Mouse (Mus musculus) kidney, postnatal 36 days (tissue): ENCODE data around the gene Nxph3.

ENCODE experiments used
- DNase-seq, 2 experiments: peaks; one replicate each; pipeline ENCODE4 v3.0.0; 2021 to 2022; ENCODE audit warnings: mixed read lengths in 2 of 2

Nxph3 gene

GRCm38 (mm10) chr11:95514298-95514861 is at the start of gene Nxph3:
TSS of gene Nxph3 (minus strand) at chr11:95514570.
- DNase-seq, result peak; percentile 54 to 83

GRCm38 (mm10) chr11:95563849-95564248 is 49.5 kb upstream of the Nxph3 start:
- DNase-seq, result no peak

GRCm38 (mm10) chr11:95560773-95561172 is 46.4 kb upstream of the Nxph3 start:
- DNase-seq, result peak; percentile 51 to 61

DNA sequence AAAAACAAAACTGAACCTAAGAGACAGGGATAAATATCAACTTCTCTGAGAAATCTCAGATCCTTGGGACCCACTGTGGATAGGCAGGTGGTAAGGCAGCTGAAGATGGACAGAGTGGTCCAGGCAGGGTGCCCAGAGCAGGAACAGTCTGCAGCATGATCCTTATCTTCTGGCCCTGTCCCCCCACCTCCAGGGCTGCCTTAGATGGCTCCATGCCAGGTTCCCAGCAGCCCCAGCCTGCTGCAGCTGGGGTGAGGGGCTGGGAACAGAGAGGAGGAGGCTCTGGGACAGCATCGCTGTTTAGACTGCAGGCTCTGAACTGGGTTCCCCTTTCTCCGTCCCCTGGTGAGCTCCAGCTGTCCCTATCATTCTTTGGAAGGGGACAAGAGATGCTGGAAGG is 45.4 kb upstream of the Nxph3 start:
- DNase-seq, result no peak

DNA sequence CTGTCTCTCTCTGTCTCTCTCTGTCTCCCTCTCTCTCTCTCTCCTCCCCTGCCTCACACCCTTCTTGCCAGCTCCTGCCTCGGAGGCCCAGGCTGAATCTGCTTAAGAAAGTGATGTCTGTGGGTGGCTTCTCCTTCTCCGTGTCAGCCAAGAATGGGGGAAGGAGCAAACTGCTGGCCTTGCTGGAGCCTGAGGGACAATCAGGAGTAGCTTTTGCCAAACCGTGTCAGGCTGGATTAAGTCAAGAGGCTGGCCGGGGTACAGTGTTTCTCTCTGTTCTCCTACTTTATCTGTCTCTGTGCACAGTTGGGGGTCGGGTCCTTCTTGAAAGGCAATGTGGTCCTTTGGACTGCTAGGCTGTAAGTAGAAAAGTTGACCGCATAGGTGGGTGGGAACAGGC is 43.3 kb upstream of the Nxph3 start:
- DNase-seq, result no peak

DNA sequence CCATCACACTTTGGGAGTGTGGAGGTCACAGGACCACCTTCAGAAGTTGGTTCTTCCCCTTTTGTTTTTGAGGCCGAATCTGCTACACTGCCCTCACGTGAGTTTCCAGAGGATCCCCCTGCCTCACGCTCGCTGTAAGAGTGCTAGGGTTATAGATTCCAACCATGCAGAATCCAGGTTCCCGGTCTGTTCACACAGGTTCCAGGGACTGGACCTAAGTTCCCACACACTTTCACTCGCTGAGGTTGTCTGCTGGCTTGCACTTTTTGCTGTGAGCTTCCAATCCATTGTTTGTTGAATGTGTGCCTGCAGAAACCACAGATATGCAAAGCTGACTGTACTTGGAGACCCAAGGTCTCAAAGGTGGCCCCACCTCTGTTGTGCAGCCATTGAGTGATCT is 42.7 kb upstream of the Nxph3 start:
- DNase-seq, result no peak

DNA sequence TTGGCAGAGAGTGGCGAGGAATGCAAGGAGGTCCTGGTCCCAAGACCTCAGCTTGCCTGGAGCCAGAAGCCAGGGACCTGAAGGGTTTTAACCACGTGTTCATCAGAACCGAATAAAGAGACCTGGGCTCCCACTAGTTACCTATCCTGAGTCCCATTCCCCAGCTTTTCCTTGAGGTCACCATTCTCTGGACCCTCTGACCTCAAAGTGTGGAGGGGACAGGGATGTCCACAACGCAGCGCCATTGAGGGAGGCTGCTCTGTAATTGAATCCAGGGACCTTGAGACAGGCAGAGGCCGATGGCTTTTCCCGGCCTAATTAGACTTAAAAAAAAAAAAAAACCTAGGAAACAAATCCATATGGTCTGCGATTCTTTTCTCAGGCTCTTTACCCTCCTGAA is 40.9 kb upstream of the Nxph3 start:
- no peak for DNase-seq

GRCm38 (mm10) chr11:95550301-95551021 is 36.1 kb upstream of the Nxph3 start:
- DNase-seq, result no peak

DNA sequence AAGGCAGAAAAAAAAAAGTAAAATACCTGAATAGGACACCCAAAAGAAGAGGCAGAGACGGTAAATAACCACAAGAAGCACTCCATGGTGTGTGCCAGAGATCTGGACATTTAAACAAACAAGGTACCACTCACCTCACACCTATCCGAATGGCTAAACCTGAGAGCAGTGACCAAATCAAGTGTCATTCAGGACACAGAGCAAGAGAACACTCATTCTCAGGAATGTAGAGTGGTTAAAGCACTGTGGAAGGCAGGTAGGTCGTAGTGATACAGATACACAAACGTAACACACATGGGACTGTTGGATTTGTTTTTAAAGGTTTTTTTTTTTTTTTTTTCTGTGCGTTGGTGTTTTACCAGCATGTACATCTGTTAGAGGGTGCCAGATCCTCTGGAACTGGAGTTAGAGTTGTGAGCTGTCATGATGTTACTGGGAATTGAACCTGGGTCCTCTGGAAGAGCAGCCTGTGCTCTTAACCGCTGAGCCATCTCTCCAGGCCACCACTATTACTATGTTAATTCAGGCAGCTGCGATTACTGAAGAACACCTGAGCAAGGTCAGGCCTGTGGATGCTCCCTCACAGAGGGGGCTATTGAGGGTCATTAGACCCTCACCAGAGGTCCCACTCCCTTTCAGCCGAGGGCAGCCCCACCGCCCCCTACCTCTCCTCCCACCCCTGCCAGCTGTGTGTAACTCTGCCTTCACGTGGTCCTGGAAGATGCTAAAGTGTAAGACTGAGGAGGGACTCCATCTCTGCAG is 31.8 kb upstream of the Nxph3 start:
- DNase-seq, result no peak

DNA sequence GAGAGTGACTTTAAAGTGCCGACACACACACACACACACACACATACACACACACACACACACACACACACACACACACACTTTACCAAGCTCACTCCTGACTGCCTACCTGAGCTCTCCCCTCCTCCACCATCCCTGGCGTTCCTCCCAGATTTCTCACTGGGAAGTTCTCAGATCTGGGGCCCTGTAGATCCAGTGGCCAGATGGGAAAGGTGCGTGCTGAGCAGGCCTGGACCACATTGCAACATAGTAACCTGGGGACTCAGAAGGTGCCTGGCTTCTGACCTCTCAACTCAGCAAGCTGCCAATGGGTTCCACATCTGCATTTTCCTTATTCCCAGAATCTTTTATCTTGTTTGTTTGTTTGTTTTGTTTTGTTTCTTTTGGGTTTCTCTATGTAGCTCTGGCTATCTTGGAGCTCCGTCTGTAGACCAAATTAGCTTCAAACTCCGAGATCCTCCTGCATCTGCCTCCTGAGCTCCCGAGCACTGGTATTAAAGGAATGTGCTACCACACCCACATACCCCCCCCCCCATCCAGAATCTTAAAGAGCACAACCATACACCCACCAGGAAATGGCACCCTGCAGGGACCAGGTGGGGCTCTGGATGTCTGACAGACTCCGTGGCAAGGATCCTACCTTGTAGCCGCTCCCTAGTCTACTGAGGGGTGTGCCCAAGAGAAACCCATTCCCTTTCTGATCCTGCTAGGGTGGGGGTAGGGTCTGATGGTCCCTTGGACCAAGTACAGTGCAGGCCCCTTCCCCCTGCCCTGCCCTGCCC is 30.4 kb upstream of the Nxph3 start:
- peak in 1 of 2 experiments; percentile 24 for DNase-seq

DNA sequence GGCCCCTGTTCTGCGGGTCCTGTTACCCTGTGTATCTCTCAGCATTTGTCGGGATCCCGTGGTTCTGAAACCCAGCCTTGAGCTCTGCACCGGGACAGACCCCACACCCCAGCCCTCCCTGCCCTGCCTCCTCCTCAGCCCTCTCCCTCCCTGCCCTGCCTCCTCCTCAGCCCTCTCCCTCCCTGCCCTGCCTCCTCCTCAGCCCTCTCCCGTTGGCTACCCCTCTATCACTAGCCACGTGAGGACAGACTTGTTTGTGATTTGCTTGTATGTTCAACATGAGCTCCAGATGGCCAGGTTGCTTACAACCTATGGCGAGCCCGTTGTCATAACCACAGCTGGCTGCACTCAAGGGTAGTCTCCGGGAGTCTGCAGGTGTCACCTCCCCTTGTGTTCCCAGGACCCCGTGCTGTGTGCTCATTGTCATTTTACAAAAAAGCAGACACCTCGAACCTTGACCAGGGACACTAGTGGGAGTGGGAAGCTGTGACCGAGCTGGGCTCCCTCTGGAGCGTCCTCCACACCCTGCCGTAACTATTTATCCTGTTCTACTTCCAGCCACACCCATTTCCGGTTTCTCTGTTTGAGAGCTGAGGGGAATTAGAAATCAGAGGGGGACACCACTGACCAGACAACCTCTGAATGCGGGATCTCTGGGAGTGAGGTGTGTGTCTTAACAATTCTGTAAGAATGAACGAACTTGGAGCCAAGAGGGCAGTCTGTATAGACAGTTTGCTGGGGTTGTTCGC is 26.4 kb upstream of the Nxph3 start:
- DNase-seq, result no peak

- DNase-seq, result peak; percentile 60 to 69
These were observed 24.2 kb upstream of the Nxph3 start for GRCm38 (mm10) chr11:95538378-95539104.

GRCm38 (mm10) chr11:95533484-95534160 is 19.3 kb upstream of the Nxph3 start:
- peak; percentile 82 to 95 for DNase-seq

DNA sequence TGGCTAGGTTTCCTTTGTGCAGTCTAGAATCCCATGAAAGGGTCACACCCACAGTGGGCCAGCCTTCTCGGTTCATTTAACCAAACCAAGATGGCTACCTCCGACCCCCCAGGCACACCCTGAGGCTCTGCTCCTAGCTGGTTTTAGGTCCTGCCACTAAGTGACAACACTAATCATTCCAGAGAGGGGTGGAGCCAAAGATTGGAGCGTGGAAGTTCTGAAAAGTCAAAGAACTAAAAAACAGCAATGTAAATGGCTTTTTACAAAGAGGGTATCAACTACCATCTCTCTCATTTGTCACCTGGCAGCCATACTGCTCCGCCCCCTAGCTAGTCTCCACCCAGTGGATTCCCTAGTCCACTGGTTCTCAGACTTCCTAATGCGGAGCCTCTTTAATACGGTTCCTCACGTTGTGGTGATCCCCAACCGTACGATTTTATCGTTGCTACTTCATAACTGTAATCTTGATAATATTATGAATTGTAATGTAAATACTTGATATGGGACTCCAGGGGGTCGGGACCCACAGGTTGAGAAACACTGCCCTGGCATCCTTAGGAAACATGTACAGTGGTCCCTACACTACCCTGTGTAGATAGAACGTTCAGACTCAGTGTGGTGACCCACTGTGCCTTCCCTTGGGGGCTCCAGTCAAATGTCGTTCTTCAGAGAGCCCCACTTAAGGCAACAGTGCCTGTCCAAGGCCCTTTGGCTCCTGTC is 18.1 kb upstream of the Nxph3 start:
- no peak for DNase-seq

GRCm38 (mm10) chr11:95528231-95528630 is 13.9 kb upstream of the Nxph3 start:
- DNase-seq, result no peak

DNA sequence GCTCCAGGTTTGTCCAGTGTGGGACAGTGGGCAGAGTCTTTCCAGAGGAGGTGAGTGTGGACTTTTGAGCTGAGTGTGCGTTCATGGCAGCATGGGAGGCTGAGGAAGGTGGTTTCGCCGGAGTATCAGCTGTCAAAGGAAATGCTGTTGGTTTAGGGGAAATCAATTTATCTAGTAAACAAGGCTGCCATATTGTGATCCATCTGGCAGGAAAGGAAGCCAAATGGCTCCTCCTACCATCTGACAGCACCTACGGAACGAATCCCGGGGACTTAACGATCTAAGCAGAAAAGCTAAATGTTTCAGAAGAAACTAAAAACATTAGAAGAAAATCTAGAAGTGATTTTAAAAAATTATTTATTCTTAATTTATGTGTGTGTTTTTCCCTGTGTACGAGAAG is 12.9 kb upstream of the Nxph3 start:
- no peak for DNase-seq

GRCm38 (mm10) chr11:95521563-95521962 is 7.2 kb upstream of the Nxph3 start:
- DNase-seq, result peak; percentile 63 to 84

DNA sequence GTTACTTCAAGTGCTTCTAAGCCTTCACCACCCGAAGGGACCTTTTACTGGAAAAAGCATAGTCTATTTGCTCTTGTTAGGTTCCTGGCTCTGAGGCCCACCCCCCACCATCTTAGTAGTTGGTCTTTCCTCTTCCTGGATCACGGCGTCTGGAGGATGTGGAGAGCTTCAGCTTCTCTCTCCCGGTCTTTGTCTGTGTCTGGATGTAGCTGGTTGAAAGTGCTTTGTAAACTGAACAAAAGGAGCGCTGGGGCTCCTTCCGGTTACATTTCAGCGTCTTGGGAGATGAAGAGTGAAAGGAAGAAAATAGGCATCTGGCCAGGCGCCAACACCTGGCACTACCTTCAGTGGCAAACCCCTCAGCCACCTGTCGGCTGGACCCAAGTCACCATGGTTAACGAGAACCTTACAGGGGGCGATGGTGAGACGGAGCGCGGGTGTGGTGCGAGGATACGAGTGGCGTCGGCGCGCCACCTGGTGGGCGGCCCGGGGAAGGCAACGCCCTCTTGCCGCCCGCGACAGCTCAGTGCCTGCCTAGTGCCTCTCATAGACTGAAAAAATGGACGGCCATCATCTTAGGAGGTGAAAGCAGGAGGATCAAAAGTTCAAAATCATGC is 6.2 kb upstream of the Nxph3 start:
- peak; percentile 86 to 94 for DNase-seq

DNA sequence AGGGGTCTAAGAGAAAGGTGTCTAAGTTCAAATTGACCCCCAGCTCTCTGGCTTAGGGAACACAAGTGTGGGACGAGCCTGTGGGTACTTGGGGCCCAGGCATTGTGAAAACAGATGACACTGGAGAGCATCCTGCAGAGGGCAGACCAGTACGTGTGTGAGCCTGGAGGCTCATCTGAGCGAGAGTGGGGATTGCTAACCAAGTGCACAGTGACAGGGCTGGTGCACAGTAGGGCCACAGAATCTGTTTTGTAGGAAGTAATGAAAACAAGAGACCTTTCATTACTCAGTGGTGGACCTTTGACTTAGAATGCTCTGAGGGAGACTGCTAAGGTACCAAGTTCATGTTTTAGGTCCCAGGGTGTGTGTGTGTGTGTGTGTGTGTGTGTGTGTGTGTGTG is 5.6 kb upstream of the Nxph3 start:
- no peak for DNase-seq

GRCm38 (mm10) chr11:95519299-95519698 is 4.9 kb upstream of the Nxph3 start:
- DNase-seq, result no peak
